Mouse (Mus musculus): ENCODE measurements around the gene Dnaja4. TPM values are rescaled to one million over a fixed set of nuclear protein-coding genes. Genes with fewer than 3 reads are reported as not detected.
A peak's percentile ranks its signal among the peaks of the same experiment; 100 is the strongest.

The Dnaja4 gene
- total and polyA plus RNA-seq, 3 experiments = 0.16 to 18.6 TPM; not detected in 1

DNA sequence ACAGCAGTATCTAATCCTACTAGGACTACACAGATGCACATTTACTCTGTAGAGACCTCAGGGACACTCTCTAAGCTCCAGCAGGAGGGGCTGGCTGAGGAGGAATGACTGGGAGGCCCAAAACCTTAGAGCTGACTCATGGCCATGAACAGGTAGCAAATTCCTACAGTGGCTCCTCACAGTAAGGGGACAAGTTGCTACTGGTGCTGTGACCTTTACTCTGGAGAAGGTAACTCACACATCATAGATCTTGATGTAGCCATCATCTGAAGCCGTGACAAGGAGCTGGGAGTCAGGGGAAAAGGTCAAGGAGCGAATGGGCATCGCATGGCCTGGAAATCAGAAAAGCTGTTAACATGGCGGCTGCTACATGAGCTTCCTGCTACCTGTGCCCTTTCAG is 23.9 kb downstream of the Dnaja4 start:
- no peak for TF ChIP-seq TAL1 (conservative IDR thresholded peaks at IDR 0.05; ENCODE audit: low read depth, low read length)
- no peak for TF ChIP-seq POLR2AphosphoS5 (IDR thresholded peaks at IDR 0.05; ENCODE audit: insufficient replicate concordance, low read depth, low read length)
- no peak for TF ChIP-seq CTCF (IDR thresholded peaks at IDR 0.05; ENCODE audit: low read depth, low read length)
- no peak for TF ChIP-seq GATA1 (IDR thresholded peaks at IDR 0.05; ENCODE audit: borderline replicate concordance, low read length)
- TF ChIP-seq GATA2 (IDR thresholded peaks at IDR 0.05; ENCODE audit: borderline replicate concordance, low read depth, low read length) = no peak

DNA sequence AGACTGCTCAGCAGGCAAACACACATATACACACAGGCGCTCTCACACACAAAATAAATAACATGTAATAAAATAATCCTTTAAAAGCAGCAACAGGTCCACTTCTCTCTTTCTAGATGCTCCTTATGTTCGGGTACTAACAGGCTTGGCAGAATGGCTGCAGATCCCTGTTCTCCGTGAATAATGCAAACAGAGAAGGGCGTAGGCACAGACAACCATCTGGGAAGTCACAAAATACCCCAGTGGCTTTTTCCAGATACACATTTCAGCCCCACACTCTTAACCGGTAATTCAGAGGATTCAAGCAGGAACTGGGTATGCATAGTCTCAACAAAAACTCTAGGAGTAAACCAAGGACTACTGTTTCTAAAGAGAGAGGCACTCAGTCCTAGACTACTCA is 27.6 kb downstream of the Dnaja4 start:
- Histone ChIP-seq H3K4me1 (ENCODE audit: insufficient read depth, low read depth, low read length) (peaks cover 2% of the 10 kb centered on the region; the same call in 1 of the 2 replicates), H3K36me3 (replicated peaks) (peaks cover 98% of the 10 kb centered on the region), H3K27me3 (ENCODE audit: insufficient read depth, low read length) (no peaks in the 10 kb centered on the region), H3K4me3 (ENCODE audit: low read depth, low read length) (no peak overlapping the region), H3K9me3 (replicated peaks) (no peaks in the 10 kb centered on the region)
- TF ChIP-seq TAL1 (conservative IDR thresholded peaks at IDR 0.05; ENCODE audit: low read depth, low read length) (no peak), GATA2 (IDR thresholded peaks at IDR 0.05; ENCODE audit: borderline replicate concordance, low read depth, low read length) (no peak), GATA1 (IDR thresholded peaks at IDR 0.05; ENCODE audit: borderline replicate concordance, low read length) (no peak), POLR2AphosphoS5 (IDR thresholded peaks at IDR 0.05; ENCODE audit: insufficient replicate concordance, low read depth, low read length) (no peak), CTCF (IDR thresholded peaks at IDR 0.05; ENCODE audit: low read depth, low read length) (no peak)
- DNase-seq (ENCODE audit: low spot score) (no peak), ATAC-seq (ENCODE audit: extremely low read depth, insufficient number of reproducible peaks, low FRiP score, poor library complexity, severe bottlenecking) (no peak)

More for the DNA sequence above, 23.9 kb downstream of the Dnaja4 start:
- no peaks in the 10 kb centered on the region; the same call in 1 of the 2 replicates for H3K4me1 ChIP-seq (ENCODE audit: insufficient read depth, low read depth, low read length)
- H3K4me3 ChIP-seq (ENCODE audit: low read depth, low read length) = no peak overlapping the region
- no peak for DNase-seq (ENCODE audit: low spot score)
- no peak for ATAC-seq (ENCODE audit: extremely low read depth, insufficient number of reproducible peaks, low FRiP score, poor library complexity, severe bottlenecking)
- H3K36me3 ChIP-seq (replicated peaks) = peaks cover 95% of the 10 kb centered on the region
- no peaks in the 10 kb centered on the region for H3K9me3 ChIP-seq (replicated peaks)
- no peaks in the 10 kb centered on the region for H3K27me3 ChIP-seq (ENCODE audit: insufficient read depth, low read length)

DNA sequence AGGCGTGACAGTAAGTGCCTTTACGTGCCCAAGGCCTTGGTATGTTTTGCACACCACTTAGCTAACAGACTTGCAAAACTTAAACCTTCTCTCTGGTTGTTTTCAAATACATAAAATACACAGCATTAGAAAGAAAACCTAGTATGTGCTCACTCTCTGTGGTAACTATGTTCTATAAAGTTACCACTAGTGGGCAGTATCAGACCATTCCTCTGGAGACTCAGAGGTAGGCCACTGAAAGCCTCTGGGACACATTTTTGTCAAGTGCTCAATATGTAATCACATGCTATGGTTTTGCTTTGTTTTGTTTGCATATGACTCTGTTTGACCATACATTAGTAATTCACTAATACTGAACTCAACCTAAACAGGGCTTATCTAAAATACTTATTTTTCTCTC is 33.4 kb downstream of the Dnaja4 start:
- Histone ChIP-seq H3K4me1 (ENCODE audit: insufficient read depth, low read depth, low read length) (peaks cover 31% of the 10 kb centered on the region), H3K4me3 (ENCODE audit: low read depth, low read length) (no peak overlapping the region), H3K9me3 (replicated peaks) (no peaks in the 10 kb centered on the region), H3K36me3 (replicated peaks) (peaks cover 45% of the 10 kb centered on the region), H3K27me3 (ENCODE audit: insufficient read depth, low read length) (no peaks in the 10 kb centered on the region)
- TF ChIP-seq CTCF (IDR thresholded peaks at IDR 0.05; ENCODE audit: low read depth, low read length) = peak; percentile 60; the same call in 1 of the 2 replicates
- no peak for TF ChIP-seq GATA1 (IDR thresholded peaks at IDR 0.05; ENCODE audit: borderline replicate concordance, low read length)
- TF ChIP-seq GATA2 (IDR thresholded peaks at IDR 0.05; ENCODE audit: borderline replicate concordance, low read depth, low read length) = no peak
- TF ChIP-seq POLR2AphosphoS5 (IDR thresholded peaks at IDR 0.05; ENCODE audit: insufficient replicate concordance, low read depth, low read length) = no peak
- no peak for DNase-seq (ENCODE audit: low spot score)
- no peak for ATAC-seq (ENCODE audit: extremely low read depth, insufficient number of reproducible peaks, low FRiP score, poor library complexity, severe bottlenecking)

DNA sequence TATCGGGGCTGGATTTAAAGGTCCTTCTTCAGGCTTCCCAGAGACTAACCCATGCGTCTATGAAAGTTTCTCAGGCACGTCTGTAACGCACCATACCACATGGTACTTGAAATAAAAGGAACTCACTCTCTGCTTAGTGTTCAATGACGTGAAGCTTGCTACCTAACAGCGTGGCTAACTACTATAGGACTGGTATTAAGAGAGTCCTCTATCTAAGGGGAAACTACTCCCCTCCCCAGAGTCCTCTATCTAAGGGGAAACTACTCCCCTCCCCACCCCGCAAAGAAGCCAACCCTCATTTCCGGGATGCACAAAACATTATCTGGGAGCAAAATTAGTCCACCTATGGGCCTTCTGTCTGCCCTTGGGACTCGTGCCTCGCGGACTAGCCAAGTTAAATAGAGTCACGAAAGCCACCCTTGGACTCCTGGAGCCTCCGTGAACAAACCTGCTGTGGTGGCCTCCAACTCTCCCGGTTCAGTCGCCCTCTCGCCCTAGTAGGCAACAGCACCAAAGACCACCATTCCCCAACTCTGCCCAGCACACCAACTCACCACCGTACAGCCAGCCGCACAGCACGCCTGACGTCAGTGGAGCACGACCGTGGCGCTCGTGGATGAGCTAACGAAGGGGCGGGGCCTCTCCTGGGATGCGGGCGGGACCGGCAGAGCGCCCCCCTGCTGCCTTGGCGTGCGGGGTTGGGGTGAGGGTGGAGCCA is 35.4 kb downstream of the Dnaja4 start, which contains the start of gene Wdr61:
TSS of gene Wdr61 (minus strand) at position 599 of the 718 bp plus-strand sequence.
- Histone ChIP-seq H3K9me3 (replicated peaks) (no peaks in the 10 kb centered on the region), H3K36me3 (replicated peaks) (peaks cover 26% of the 10 kb centered on the region), H3K4me3 (ENCODE audit: low read depth, low read length) (peak within 1 kb of the TSS; percentile 77), H3K4me1 (ENCODE audit: insufficient read depth, low read depth, low read length) (peaks cover 31% of the 10 kb centered on the region), H3K27me3 (ENCODE audit: insufficient read depth, low read length) (peaks cover 5% of the 10 kb centered on the region)
- no peak for TF ChIP-seq GATA2 (IDR thresholded peaks at IDR 0.05; ENCODE audit: borderline replicate concordance, low read depth, low read length)
- TF ChIP-seq POLR2AphosphoS5 (IDR thresholded peaks at IDR 0.05; ENCODE audit: insufficient replicate concordance, low read depth, low read length) = no peak
- no peak for TF ChIP-seq CTCF (IDR thresholded peaks at IDR 0.05; ENCODE audit: low read depth, low read length)
- TF ChIP-seq TAL1 (conservative IDR thresholded peaks at IDR 0.05; ENCODE audit: low read depth, low read length) = no peak
- peak; percentile 86 for DNase-seq (ENCODE audit: low spot score)
- peak; percentile 88 for ATAC-seq (ENCODE audit: extremely low read depth, insufficient number of reproducible peaks, low FRiP score, poor library complexity, severe bottlenecking)

DNA sequence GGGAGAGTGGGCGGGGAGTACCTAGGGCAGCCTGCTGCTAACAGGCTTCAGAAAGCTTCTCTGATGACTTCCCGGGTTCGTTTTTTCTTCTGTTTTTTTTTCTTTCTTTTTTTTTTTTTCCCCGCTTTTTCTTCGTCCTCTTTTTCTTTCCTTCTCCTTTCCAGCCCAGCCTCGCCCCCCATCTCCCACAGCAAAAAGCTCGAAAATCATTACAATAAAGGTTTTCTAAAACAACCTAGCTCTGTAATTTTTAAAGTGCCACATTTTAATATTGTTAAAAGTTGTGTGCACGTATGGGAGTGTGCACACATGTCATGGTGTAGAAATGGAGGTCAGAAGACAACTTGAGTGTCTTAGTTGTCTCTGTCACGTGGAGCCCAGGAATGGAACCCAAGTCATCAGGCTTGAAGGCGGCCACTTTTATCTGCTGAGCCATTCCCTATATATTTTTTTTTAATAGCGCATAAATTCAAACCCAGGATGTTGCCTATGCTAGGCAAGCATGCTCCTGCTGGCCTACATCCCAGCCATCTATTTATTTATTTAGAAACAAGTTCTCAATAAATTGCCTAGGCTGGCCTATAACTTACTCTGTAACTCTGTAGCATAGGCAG is 36.1 kb downstream of the Dnaja4 start:
- Histone ChIP-seq H3K4me3 (ENCODE audit: low read depth, low read length) (peak overlapping the region; percentile 77), H3K36me3 (replicated peaks) (peaks cover 19% of the 10 kb centered on the region), H3K9me3 (replicated peaks) (no peaks in the 10 kb centered on the region), H3K27me3 (ENCODE audit: insufficient read depth, low read length) (peaks cover 8% of the 10 kb centered on the region), H3K4me1 (ENCODE audit: insufficient read depth, low read depth, low read length) (peaks cover 31% of the 10 kb centered on the region)
- ATAC-seq (ENCODE audit: extremely low read depth, insufficient number of reproducible peaks, low FRiP score, poor library complexity, severe bottlenecking) = no peak
- TF ChIP-seq GATA1 (IDR thresholded peaks at IDR 0.05; ENCODE audit: borderline replicate concordance, low read length) (no peak), TAL1 (conservative IDR thresholded peaks at IDR 0.05; ENCODE audit: low read depth, low read length) (no peak), CTCF (IDR thresholded peaks at IDR 0.05; ENCODE audit: low read depth, low read length) (no peak), POLR2AphosphoS5 (IDR thresholded peaks at IDR 0.05; ENCODE audit: insufficient replicate concordance, low read depth, low read length) (no peak), GATA2 (IDR thresholded peaks at IDR 0.05; ENCODE audit: borderline replicate concordance, low read depth, low read length) (no peak)
- no peak for DNase-seq (ENCODE audit: low spot score)

DNA sequence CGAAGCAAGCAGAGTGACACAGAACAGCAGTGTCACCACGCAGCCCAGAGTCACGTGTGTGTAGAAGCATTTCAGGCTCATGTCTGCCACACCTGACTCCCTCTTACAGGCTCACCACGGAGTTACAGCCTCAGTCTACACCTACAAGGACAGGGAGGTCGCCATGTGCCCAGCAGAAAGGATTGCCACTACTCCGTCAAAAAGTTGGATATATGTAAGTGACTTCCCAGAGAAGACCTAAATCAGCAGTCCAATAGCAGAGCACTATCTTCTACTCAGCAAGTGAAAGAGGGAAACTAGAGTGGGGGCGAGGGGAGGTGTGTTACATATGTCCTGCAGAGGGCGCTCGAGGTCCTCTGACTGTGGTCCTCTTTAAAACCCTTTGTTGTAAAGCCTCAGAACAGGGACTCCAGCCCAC is 37.6 kb downstream of the Dnaja4 start:
- Histone ChIP-seq H3K27me3 (ENCODE audit: insufficient read depth, low read length) (peaks cover 12% of the 10 kb centered on the region), H3K4me3 (ENCODE audit: low read depth, low read length) (peak overlapping the region; percentile 56; the same call in 1 of the 2 replicates), H3K9me3 (replicated peaks) (no peaks in the 10 kb centered on the region), H3K4me1 (ENCODE audit: insufficient read depth, low read depth, low read length) (peaks cover 30% of the 10 kb centered on the region), H3K36me3 (replicated peaks) (peaks cover 6% of the 10 kb centered on the region)
- DNase-seq (ENCODE audit: low spot score) (peak; percentile 29), ATAC-seq (ENCODE audit: extremely low read depth, insufficient number of reproducible peaks, low FRiP score, poor library complexity, severe bottlenecking) (no peak)
- TF ChIP-seq GATA2 (IDR thresholded peaks at IDR 0.05; ENCODE audit: borderline replicate concordance, low read depth, low read length) (no peak), GATA1 (IDR thresholded peaks at IDR 0.05; ENCODE audit: borderline replicate concordance, low read length) (no peak), CTCF (IDR thresholded peaks at IDR 0.05; ENCODE audit: low read depth, low read length) (peak; percentile 53), POLR2AphosphoS5 (IDR thresholded peaks at IDR 0.05; ENCODE audit: insufficient replicate concordance, low read depth, low read length) (no peak)

Measured in G1E (cell line).